Mouse (Mus musculus) lung, adult 18-20 months (tissue): ENCODE measurements at regions not wholly inside any gene's neighbourhood (a gene's known extent, or its start where the extent isn't known, plus 50 kb on each side); places are given as distances from the start of the nearest gene placed in this dataset.

Source experiments
- DNase-seq, 2 experiments: peaks; one replicate each; pipeline ENCODE4 v3.0.0; 2022; ENCODE audit warnings: mixed read lengths in 2 of 2

DNA sequence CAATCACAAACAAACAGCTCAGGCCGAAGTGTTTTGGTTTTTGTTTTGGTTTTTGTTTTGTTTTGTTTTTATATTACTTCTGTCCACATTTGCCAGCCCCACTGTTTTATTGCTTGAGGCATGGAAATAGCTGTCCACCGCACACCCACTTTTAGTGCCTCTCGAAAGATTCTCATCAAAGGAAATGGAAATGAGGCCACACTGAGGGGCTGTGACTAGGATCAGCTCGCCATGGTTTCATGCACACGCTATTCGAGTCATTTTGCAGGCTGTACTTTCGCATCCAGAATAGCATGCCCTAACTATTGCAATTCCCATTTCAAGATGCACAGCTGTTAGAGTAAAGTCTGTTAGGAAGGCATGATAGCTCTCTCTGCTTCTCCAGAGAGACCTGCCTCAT is 1543.4 kb upstream of the Tenm3 start:
- DNase-seq: no peak

DNA sequence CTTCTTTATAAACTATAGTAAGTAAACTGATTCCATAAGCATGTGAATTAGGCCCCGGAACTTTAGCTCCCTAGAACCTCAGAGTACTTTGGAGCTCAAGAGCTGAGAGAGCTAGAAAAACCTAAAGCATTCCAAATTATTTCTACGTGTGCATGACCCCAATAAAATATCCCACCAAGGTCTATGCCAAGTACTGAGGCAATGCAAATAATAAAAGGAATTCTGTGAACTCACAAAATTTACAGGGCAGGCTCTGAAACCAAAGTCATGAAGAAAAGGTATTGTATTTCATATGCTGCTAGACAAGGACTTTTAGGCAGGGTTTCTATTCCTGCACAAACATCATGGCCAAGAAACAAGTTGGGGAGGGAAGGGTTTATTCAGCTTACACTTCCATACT is 1539.9 kb upstream of the Tenm3 start:
- DNase-seq: no peak

- DNase-seq: no peak
Observed at GRCm38 (mm10) chr8:50379745-50380144, 1536.0 kb upstream of the Tenm3 start.

- DNase-seq: no peak
Observed at GRCm38 (mm10) chr8:50373790-50374189, 1530.0 kb upstream of the Tenm3 start.

- no peak for DNase-seq
Observed at GRCm38 (mm10) chr8:50326485-50326884, 1482.7 kb upstream of the Tenm3 start.

DNA sequence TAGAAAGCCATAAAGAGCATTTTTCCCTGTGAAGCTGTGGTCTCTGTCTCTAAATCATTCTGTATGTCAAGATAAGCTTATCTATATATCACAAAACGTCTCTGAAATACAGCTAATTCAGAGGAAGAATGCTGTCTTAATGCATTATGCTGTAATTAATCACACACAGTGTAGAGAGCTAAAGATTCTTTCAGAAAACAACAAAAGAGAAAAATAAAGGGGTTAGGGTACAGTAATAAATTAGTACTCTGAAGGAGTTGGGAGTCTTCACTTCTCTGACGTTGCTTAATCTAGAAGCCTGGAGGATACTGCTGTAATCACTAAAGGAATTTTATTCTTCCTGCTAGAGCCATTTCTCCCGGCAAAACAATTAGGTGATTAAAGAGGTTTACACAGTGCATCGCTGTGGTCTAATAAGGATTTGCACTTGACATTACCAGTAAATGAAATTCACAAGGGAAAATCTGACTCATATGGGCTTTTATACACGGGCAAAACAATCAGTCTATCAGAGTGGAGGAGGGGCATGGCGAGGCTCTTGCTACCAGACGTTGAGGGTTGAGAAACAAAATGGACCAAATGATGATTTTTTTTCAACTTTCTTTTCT is 1477.7 kb upstream of the Tenm3 start:
- no peak for DNase-seq

GRCm38 (mm10) chr8:50316641-50317040 is 1472.9 kb upstream of the Tenm3 start:
- no peak for DNase-seq

DNA sequence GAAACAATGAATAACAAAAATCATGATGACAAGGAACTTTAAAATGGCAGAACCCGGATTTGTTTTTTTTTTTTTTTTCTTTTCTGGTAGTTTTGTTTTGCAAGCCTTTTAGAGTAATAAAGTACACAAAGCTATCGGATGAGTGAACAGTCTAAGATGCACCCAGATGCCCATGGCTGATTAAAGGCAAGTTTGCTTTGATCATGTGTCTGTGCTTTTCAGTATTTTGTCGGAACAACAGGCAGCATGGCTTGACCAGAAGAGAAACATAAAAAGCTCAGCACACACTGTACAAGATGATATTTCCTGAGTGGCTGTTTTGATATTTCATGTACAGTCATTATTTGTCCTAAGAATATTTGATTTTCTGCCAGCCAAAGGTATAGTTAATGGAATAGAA is 1466.6 kb upstream of the Tenm3 start:
- DNase-seq: no peak

GRCm38 (mm10) chr8:50300316-50300715 is 1456.6 kb upstream of the Tenm3 start:
- no peak for DNase-seq

DNA sequence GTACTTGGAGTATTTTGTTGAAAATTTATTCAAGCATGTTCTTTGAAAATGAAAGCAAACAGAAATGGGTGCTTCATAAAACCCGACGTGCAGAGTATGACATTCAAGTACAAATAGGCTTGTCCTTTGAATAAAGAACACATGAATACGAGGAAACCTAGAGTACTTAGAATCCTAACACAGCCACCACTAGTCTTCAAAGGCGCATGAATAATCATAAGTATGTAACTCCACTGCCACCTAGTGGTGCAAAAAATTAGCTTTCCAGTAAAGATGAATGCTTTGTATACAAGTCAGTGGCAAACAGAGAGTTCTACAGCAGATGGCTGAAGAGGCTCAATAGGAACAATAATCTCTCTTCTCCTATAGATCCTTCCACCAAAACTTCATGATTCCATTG is 1449.8 kb upstream of the Tenm3 start:
- DNase-seq: peak in 1 of 2 experiments; percentile 2

DNA sequence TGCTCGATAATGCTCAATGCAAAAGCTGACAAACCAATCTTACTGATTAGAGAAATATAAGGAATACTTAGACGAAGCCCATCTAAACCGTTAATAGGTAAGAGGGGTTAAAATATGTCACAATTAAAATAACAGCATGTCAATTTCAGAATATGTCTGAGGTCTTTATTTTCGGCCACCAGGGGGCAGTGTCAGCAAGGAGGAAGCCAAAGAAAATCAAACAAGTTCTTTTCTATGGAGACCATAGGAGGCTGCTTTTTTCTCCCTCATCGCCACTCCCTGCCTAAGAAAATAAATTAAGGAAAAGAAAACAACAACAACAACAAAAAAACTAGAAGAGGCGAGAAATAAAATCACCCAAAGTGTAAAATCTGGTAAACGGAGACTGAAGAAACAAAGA is 1448.4 kb upstream of the Tenm3 start:
- peak in 1 of 2 experiments; percentile 7 for DNase-seq

- DNase-seq: no peak
Observed at GRCm38 (mm10) chr8:50276346-50276745, 1432.6 kb upstream of the Tenm3 start.

GRCm38 (mm10) chr8:50264757-50265156 is 1421.0 kb upstream of the Tenm3 start:
- DNase-seq: no peak
